In genomic region chr11:51404865-51405440, GRCm38 (mm10) we compare ENCODE assay signal across 20 mouse cellular contexts.
DNase-seq lines count a peak whose midpoint lies in the region; ATAC-seq and TF ChIP-seq lines count a peak whose summit lies in the region.
"Had no signal": no experiment of that assay in that cellular context is flagged by ENCODE, and none has a peak within 500 bp of the region (broad histone marks: within the 10 kb centered on the region; RNA-seq: fewer than 3 reads in every experiment).

No protein-coding gene starts in this region.

- peak; percentile 64 for ATAC-seq in liver, postnatal 0 days
- no peak for ATAC-seq in midbrain, embryonic 11.5 days (ENCODE audit: low FRiP score)
- ATAC-seq: forebrain, embryonic 16.5 days; midbrain, embryonic 16.5 days had no signal

- H3K4me3 ChIP-seq in liver, postnatal 0 days (ENCODE audit: low read depth, low read length), result no peak overlapping the region
- no peak overlapping the region for H3K4me3 ChIP-seq in midbrain, embryonic 11.5 days (ENCODE audit: low read depth, low read length)
- no peak overlapping the region for H3K4me3 ChIP-seq in gastrocnemius, adult 2 months
- H3K4me3 ChIP-seq: embryonic facial prominence, embryonic 12.5 days; limb, embryonic 13.5 days; neural tube, embryonic 15.5 days had no signal

- intact Hi-C loops in gastrocnemius, postnatal 14 days (cut with DNase I; ENCODE audit: low total_unique reads), result no loop called here
- intact Hi-C loops in gastrocnemius, adult 2 months (cut with DNase I), result no loop called here

- no peak for TF ChIP-seq EP300 in liver, postnatal 0 days (IDR thresholded peaks at IDR 0.05; ENCODE audit: low read depth)

- no peaks in the 10 kb centered on the region for H3K27me3 ChIP-seq in liver, postnatal 0 days (ENCODE audit: insufficient read depth, low read length)
- no peaks in the 10 kb centered on the region for H3K27me3 ChIP-seq in midbrain, embryonic 11.5 days (ENCODE audit: control insufficient read depth, insufficient read depth, low read length)
- H3K27me3 ChIP-seq: embryonic facial prominence, embryonic 12.5 days; neural tube, embryonic 15.5 days had no signal

- H3K36me3 ChIP-seq in liver, postnatal 0 days (replicated peaks; ENCODE audit: insufficient read depth, low read length), result no peaks in the 10 kb centered on the region
- no peaks in the 10 kb centered on the region for H3K36me3 ChIP-seq in midbrain, embryonic 11.5 days (ENCODE audit: control insufficient read depth, insufficient read depth, low read length)
- H3K36me3 ChIP-seq: embryonic facial prominence, embryonic 12.5 days; limb, embryonic 13.5 days; neural tube, embryonic 15.5 days had no signal

- TF ChIP-seq CTCF in liver, postnatal 0 days (IDR thresholded peaks at IDR 0.05; ENCODE audit: low read depth), result no peak
- no peak for TF ChIP-seq CTCF in gastrocnemius, adult 2 months (IDR thresholded peaks at IDR 0.05)

- no peak overlapping the region for H3K27ac ChIP-seq in liver, postnatal 0 days (ENCODE audit: low read depth)
- no peak overlapping the region for H3K27ac ChIP-seq in midbrain, embryonic 11.5 days (ENCODE audit: low read depth, low read length)
- no peak overlapping the region for H3K27ac ChIP-seq in gastrocnemius, adult 2 months
- H3K27ac ChIP-seq: embryonic facial prominence, embryonic 12.5 days; hindbrain, embryonic 14.5 days; kidney, postnatal 0 days; limb, embryonic 13.5 days; neural tube, embryonic 15.5 days had no signal

- peaks cover 6% of the 10 kb centered on the region; the same call in 1 of the 2 replicates for H3K4me1 ChIP-seq in liver, postnatal 0 days (ENCODE audit: insufficient read depth)
- no peaks in the 10 kb centered on the region for H3K4me1 ChIP-seq in midbrain, embryonic 11.5 days (ENCODE audit: control insufficient read depth, insufficient read depth, low read length)
- H3K4me1 ChIP-seq: neural tube, embryonic 15.5 days had no signal

- H3K9ac ChIP-seq in liver, postnatal 0 days (replicated peaks), result no peak overlapping the region
- no peak overlapping the region for H3K9ac ChIP-seq in midbrain, embryonic 11.5 days (ENCODE audit: low read length)
- H3K9ac ChIP-seq: embryonic facial prominence, embryonic 12.5 days; hindbrain, embryonic 14.5 days; limb, embryonic 13.5 days; neural tube, embryonic 15.5 days had no signal

- DNase-seq in 3T3-L1 (ENCODE audit: low read depth, low spot score), result peak; percentile 8
- DNase-seq in c-Kit-negative CD71-positive TER-119-positive erythroid progenitor cells, embryonic 14.5 days (ENCODE audit: low read depth, low spot score), result peak; percentile 41
- DNase-seq in liver, result peak; percentile 51
- DNase-seq in liver, postnatal 0 days, result no peak
- no peak for DNase-seq in gastrocnemius, postnatal 14 days
- DNase-seq in midbrain, embryonic 11.5 days (ENCODE audit: low spot score, missing footprints), result no peak
- no peak for DNase-seq in gastrocnemius, adult 2 months
- DNase-seq: adrenal gland, adult 2 months; cerebellum, adult 9-11 months; kidney, adult 18-20 months; lung, postnatal 10 days; right cerebral cortex, postnatal 14 days had no signal

- no peaks in the 10 kb centered on the region for H3K9me3 ChIP-seq in liver, postnatal 0 days (ENCODE audit: low read length)
- no peaks in the 10 kb centered on the region for H3K9me3 ChIP-seq in midbrain, embryonic 11.5 days (ENCODE audit: control insufficient read depth, low read length)
- H3K9me3 ChIP-seq: embryonic facial prominence, embryonic 12.5 days; limb, embryonic 13.5 days; neural tube, embryonic 15.5 days had no signal

- WGBS in liver, postnatal 0 days (ENCODE audit: insufficient replicate concordance), result 67% methylated on average over 5 of the region's 5 CpGs
- whole genome bisulfite sequencing in midbrain, embryonic 11.5 days, result 80% methylated on average over 5 of the region's 5 CpGs

- H3K4me2 ChIP-seq in liver, postnatal 0 days (ENCODE audit: low read depth, low read length), result no peak overlapping the region
- no peak overlapping the region for H3K4me2 ChIP-seq in midbrain, embryonic 11.5 days
- H3K4me2 ChIP-seq: embryonic facial prominence, embryonic 12.5 days; heart, embryonic 11.5 days; hindbrain, embryonic 14.5 days; limb, embryonic 13.5 days; neural tube, embryonic 15.5 days had no signal

Comparison
In these comparisons a context has a peak if more than half of its experiments do, and no peak if none do; other contexts are left out.
1. DNase-seq: peak in 3T3-L1 (single experiment), c-Kit-negative CD71-positive TER-119-positive erythroid progenitor cells, embryonic 14.5 days (single experiment) and liver (single experiment); none in liver, postnatal 0 days (single experiment), gastrocnemius, postnatal 14 days (single experiment), midbrain, embryonic 11.5 days (single experiment) and gastrocnemius, adult 2 months (single experiment).